Mouse (Mus musculus) small intestine, adult 2 months (tissue): ENCODE measurements around the gene Syt17.

Experiments used
- CTCF ChIP-seq: fragments of 200-500 bp; IDR thresholded peaks from 2 replicates; pipeline ENCODE4 v1.5.1; 2012; ENCODE audit warnings: low read depth, mild to moderate bottlenecking, control low read depth, inconsistent platforms, low read length, moderate library complexity, mixed read lengths; ENCODE audit not compliant: insufficient replicate concordance, insufficient read length; ENCODE audit errors: extremely low read depth
- POLR2A ChIP-seq: fragments of 200-500 bp; IDR thresholded peaks from 2 replicates; pipeline ENCODE4 v1.6.1; 2012; ENCODE audit warnings: low read depth, mild to moderate bottlenecking, control low read depth, inconsistent platforms, low read length, moderate library complexity

- TF ChIP-seq CTCF, result no peak
- TF ChIP-seq POLR2A, result no peak
These were observed 45.4 kb downstream of the Syt17 start for GRCm38 (mm10) chr7:118402576-118403022.
